Mouse (Mus musculus) lung, postnatal 36 days (tissue): ENCODE measurements around the gene Sorcs2.

Experiments used
- DNase-seq: peaks from one replicate; pipeline ENCODE4 v3.0.0; 2022; ENCODE audit warnings: mixed read lengths

Gene Sorcs2

GRCm38 (mm10) chr5:36115519-36115918 lies 282.4 kb downstream of the Sorcs2 start:
- no peak for DNase-seq

- DNase-seq, result no peak
These were observed 284.2 kb downstream of the Sorcs2 start for GRCm38 (mm10) chr5:36113696-36114095.

GRCm38 (mm10) chr5:36112696-36113095 lies 285.2 kb downstream of the Sorcs2 start:
- DNase-seq, result no peak

GRCm38 (mm10) chr5:36111516-36111915 lies 286.4 kb downstream of the Sorcs2 start:
- no peak for DNase-seq

DNA sequence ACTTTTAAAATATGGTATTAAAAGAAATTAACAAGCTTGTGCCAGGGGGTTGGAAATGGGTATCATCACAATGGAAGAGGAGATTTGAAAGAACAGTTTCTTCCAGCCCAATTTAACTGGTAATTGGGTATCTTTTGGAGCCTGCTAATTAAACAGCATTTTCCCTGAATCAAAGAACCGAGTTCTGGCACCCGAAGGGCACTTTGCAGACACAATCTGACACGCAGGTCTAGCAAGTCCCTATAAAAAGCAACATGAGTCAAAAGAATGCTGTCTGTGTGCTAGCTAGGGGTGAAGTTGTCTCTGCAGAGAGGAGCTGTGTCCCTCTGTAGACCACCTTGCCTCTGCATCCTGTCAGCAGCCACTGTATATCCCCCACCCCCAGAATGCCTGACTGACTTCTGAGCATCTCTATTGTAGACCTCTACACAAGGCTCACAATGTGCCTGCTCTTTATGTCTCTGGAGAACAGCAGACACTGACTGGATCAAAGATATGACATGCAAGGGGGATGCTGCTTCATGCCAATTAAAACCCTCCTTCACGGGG lies 289.5 kb downstream of the Sorcs2 start:
- DNase-seq, result no peak

GRCm38 (mm10) chr5:36103483-36103882 lies 294.5 kb downstream of the Sorcs2 start:
- no peak for DNase-seq

GRCm38 (mm10) chr5:36101129-36101528 lies 296.8 kb downstream of the Sorcs2 start:
- peak; percentile 88 for DNase-seq

- DNase-seq, result peak; percentile 21
These were observed 297.5 kb downstream of the Sorcs2 start for GRCm38 (mm10) chr5:36100488-36100887.

- DNase-seq, result peak; percentile 63
These were observed 298.3 kb downstream of the Sorcs2 start for GRCm38 (mm10) chr5:36099662-36100061.

GRCm38 (mm10) chr5:36096046-36096445 lies 301.9 kb downstream of the Sorcs2 start:
- DNase-seq, result no peak

DNA sequence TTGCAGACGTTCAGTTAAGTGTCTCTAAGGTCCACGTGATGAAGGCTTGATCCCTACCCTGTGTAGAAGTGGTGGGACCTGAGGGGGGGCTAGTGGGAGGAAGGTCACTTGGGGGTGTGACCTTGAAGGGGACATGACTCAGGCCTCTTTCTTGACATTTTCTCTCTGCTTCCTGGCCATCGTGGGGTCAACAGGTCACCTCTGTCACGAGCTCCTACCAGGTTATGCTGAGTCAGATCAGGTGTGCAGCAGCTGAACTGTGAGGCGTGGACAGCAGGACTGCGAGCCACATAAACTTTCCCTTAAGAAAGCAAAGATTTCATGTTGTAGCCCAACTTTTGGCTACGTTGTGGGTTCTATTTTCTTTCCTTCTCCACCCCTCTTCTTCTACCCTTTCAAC lies 307.9 kb downstream of the Sorcs2 start:
- no peak for DNase-seq

DNA sequence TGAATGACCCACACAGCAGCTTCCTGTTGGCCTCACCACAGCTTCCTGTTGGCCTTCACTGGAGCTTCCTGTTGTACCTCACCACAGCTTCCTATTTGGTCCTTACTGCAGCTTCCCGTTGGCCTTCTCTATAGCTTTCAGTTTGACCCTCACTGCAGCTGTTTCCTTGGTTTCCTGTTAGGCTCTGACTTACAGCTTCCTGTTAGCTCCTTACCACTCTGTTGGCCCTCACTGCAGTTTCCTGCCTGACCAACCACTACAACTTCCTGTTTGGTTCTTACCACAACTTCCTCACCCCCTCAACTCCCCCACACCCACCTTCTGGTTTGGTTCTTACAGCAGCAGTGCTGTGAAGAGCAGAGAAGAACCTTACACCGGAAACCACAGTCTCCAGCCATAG lies 308.7 kb downstream of the Sorcs2 start:
- peak; percentile 41 for DNase-seq

GRCm38 (mm10) chr5:36086931-36087330 lies 311.0 kb downstream of the Sorcs2 start:
- DNase-seq, result no peak

GRCm38 (mm10) chr5:36085621-36086020 lies 312.3 kb downstream of the Sorcs2 start:
- DNase-seq, result no peak

DNA sequence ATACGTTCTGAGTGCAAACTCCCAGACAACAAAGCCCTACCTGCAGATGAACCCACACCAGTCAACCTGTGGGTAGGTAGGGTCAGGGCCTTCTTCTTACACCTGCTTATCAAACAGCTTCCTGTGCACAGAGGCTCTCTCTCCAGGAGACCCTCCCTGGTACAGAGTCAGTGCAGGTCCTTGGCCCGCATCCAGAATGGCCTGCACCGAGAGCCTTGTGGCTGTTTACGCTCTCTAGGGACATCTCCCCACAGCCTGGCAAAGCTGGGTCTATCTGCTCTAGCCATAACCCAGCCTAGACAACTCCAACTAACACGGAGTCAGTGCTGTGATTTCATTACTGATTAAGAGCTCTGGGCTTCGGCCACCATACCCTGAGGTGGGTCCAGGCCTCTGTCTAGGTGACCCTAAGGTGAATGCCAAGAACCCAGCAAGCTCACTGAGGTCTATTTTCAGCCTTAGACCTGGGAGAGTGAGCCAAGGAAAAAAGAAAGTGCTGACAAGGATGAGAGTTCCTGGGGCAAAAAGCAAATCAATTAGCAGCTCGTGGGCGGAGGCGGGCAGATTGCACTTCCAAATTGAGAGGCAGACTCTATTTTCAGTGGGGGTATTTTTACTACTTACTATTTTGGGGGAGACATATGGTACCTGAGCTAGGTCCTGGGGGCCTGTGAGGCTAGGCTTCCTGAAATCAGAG lies 313.9 kb downstream of the Sorcs2 start:
- no peak for DNase-seq

DNA sequence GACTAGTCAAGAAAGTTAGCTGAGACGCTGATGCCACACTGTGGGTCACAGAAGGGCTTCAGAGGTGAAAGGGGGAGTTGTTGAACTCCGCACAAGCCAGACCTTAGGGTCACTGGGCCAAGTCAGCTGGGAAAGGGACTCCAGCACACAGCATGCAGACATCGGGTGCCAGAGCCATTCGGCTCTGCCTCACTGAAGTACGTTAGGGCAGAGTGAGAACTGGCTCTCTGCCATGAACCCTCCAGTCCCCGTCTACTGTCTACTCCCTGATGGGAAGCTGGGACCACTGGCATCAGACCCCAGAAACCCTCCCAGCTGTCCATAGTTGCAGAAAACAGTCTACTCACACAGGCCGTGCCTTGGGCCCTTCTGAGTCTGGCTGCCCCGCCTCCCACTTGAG lies 316.9 kb downstream of the Sorcs2 start:
- DNase-seq, result peak; percentile 33

GRCm38 (mm10) chr5:36075172-36076074 lies 322.5 kb downstream of the Sorcs2 start:
- DNase-seq, result peak; percentile 89

DNA sequence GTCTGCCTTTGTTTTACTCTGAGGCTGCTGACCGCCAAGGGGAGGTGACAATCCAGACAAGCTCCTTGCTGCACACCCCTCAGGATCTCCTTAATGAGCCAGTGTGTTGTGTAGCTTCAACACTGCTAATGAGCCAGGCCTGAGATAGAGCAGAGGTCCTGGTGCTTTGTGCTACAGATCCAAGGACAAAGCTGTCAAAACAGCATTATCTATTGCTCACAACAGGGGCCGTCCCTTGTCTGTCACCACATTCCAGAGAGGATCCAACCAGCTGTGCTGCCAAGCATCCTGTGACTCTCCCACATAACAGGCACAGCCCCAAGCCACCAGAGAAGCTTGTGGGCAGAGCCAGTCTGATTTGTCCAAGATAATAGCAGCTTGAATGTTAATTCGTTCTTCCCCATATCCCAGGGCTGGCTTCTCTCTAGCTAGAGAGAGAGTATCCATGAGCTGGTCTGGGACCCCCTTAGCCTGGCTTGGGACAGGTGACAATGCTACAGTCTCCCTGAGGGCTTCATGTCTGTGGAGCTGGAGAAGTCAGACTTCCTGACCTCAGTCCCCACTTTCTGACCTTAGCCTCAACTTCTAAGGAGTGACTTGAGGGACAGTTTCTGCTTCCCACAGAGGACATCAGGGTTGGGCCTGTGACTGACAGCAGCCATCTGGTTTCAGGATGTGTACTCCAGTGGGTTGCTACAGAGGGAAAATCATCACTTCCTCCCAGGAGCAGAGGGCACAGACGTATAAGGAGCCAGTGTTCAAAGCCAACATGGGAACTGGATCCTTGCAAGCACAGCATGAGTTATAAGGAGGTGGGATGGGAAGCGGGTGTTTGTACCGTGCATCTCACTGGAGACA lies 328.2 kb downstream of the Sorcs2 start:
- DNase-seq, result peak; percentile 72

DNA sequence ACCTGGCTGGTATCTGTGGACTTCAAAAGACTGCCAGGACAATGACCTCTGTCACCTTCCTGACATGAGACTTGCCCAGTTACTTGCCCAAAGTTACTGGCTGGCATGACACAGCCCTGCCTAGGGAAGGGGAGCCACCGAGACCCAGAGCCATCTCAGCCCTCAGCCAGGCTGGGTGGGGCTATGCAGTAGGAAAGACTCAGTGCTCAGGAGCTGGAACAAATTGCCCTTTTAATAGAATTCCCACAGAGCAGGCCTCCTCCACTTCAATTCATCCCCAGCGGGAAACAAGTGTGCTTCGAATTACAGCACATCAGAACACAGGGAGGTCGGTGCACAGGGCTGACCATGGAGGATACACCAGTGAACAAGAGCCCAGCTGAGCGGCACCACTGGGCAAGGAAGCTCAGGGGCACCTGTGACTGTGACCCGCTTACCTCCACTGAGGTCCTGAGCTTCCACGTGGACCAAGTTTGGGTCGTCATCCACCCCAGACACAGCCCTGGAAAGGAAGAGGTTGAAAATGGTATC lies 330.2 kb downstream of the Sorcs2 start:
- DNase-seq, result no peak

GRCm38 (mm10) chr5:36057804-36058322 lies 340.1 kb downstream of the Sorcs2 start:
- DNase-seq, result no peak

DNA sequence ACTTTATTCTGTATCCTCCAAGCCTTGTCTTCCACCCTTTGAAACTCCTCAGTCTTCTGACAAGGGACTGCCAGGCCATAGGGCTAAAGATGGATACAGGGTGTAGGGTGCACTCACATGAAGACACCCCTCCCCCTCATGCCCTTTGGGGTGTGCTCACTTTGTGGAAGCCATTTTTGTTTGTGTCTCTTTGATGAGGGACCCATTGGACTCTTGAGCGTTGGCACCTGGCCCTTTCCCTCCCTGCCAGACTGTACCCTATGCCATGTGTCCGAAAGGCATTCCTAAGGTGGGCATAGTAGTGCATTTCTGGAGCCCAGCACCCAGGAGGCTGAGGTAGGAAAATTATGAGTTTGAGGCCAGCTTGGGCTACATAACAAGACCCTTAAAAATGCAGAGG lies 341.0 kb downstream of the Sorcs2 start:
- DNase-seq, result no peak

DNA sequence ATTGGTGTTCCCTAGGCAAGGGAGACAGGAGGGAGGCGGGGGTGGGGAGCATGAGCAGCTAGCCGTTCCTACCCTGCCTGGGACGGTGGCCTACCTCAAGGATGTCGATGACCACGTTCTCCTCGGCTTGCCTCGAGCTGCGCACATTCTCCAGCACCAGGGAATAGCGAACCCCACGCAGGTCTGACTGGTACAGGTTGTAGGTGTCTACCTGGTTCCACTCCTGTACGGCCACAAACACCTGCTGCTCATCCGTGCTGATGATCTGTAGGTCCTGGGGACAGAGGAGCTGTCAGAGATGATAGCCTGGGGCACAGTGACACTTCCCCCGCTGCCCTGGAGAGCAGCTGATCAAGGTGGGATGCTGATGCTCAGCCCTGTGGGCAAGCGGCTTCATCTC lies 342.1 kb downstream of the Sorcs2 start:
- DNase-seq, result no peak
